Mouse (Mus musculus): ENCODE data around the gene Sec14l5.

GRCm38 (mm10) chr16:5206051-5206450 is 59.1 kb downstream of the Sec14l5 start:
- no peak for TF ChIP-seq CTCF (IDR thresholded peaks at IDR 0.05; ENCODE audit: low read depth)
- TF ChIP-seq EP300 (optimal IDR thresholded peaks at IDR 0.05), result no peak

Data from stomach, postnatal 0 days (tissue).